Mouse (Mus musculus) urinary bladder, postnatal 14 days (tissue): ENCODE results near the gene Itgal.
"Not testable (repeated sequence)": the region's sequence is repeated elsewhere in the genome, so short reads cannot be mapped to it uniquely, and the experiment has no call there.

Experiments
- DNase-seq: peaks from one replicate; pipeline ENCODE4 v3.0.0; 2021; ENCODE audit warnings: low spot score

Gene Itgal

GRCm38 (mm10) chr7:127296098-127296497 is at the start of gene Itgal:
Gene Itgal, plus strand, starts transcription at chr7:127296260.
- DNase-seq: no peak

DNA sequence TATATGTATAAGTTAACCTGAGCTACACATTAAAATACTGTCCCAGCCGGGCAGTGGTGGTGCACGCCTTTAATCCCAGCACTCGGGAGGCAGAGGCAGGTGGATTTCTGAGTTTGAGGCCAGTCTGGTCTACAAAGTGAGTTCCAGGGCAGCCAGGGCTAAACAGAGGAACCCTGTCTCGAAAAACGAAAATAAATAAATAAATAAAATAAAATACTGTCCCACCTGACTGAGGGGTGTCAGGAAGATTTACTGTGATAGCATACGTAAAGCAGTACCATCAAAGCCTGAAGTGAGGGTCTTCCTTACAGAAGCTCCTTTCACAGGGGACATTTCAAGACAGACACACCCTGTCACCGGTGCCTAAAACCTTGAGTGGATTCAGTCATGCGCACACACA is 45.5 kb upstream of the Itgal start:
- not testable (repeated sequence) for DNase-seq

DNA sequence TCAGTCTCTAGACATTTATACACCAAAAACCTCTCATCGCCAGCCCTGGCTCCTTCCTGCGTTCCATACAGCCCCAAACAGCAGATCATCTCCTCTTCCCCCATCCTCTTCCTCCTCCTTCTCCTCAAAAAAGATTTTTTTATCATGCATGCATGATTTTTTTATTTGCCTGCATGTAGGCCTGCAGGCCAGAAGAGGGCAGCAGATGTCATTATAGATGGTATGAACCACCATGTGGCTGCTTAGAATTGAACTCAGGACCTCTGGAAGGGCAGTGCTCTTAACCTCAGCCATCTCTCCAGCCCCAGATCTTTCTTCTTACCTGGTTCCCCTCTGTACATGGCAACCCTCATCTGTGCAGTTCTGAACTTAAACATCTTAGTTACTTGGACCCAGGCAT is 43.6 kb upstream of the Itgal start:
- no peak for DNase-seq

- DNase-seq: no peak
Measured at GRCm38 (mm10) chr7:127253341-127253740, 42.7 kb upstream of the Itgal start.

DNA sequence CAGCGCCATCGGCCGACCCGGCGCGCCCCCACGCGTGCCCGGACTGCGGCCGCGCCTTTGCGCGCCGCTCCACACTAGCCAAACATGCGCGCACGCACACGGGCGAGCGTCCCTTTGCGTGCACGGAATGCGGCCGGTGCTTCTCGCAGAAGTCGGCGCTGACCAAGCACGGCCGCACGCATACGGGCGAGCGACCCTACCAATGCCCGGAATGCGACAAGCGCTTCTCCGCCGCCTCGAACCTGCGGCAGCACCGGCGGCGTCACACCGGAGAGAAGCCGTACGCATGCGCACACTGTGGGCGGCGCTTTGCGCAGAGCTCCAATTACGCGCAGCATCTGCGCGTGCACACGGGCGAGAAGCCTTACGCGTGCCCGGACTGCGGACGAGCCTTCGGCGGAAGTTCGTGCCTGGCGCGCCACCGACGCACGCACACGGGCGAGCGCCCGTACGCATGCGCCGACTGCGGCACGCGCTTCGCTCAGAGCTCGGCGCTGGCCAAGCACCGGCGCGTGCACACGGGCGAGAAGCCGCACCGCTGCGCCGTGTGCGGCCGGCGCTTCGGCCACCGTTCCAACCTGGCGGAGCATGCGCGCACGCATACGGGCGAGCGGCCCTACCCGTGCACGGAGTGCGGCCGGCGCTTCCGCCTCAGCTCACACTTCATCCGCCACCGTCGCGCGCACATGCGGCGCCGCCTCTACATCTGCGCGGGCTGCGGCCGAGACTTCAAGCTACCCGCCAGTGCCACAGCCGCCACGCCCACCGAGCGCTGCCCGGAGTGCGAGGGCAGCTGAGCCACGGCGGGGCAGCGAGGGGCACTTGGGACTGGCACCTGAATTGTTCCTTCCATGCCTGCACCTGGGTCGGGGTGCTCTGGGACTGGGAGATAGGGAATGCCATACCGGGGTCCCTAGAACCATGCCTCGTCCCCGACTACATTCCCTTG is 42.0 kb upstream of the Itgal start:
- peak; percentile 96 for DNase-seq

DNA sequence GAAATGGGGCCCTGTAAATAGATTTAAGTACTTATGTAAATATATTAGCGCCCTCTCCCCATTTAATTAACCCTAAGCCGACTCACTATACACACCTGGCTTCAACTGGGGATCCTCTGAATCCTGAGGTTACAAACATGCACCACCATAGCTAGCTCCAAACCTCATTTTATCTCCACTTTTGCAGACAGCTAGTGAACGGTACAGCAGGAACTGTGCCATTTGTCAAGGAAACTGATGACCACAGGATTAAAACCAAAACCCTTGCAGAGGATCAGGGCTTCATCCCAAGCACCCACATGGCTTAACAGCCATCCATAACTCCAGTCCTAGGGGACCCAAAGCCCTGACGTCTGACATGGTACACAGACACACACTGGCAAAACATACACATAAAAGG is 41.1 kb upstream of the Itgal start:
- no peak for DNase-seq

GRCm38 (mm10) chr7:127255965-127256364 is 40.1 kb upstream of the Itgal start:
- no peak for DNase-seq

GRCm38 (mm10) chr7:127256518-127256917 is 39.5 kb upstream of the Itgal start:
- no peak for DNase-seq

DNA sequence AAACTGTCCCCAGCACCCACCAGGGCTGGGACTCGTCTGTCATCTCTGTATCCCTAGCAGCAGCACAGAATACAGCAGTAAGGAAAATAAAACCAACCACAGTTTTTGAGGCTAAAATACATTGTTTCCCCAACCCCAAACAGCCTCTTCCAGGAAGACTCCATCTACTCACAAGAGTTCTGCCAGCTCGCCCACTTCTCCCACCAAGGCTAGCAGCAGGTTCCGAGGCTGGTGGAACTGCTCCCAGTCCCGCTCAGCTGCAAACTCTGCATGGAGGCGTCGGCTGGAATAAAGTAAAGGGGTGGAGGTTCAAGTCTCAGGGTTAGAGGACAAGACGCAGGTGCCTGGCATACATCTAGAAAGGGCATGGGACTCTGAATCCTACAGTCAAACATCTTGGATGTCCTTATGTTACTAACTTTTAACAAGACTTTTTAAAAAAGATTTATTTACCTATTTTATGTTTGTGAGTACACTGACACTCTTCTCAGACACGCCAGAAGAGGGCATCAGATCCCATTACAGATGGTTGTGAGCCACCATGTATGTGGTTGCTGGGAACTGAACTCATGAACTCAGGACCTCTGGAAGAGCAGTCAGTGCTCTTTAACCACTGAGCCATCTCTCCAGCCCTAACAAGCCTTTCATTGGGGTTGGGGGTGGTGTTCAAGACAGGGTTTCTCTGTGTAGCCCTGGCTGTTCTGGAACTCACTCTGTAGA is 36.7 kb upstream of the Itgal start:
- DNase-seq: no peak

DNA sequence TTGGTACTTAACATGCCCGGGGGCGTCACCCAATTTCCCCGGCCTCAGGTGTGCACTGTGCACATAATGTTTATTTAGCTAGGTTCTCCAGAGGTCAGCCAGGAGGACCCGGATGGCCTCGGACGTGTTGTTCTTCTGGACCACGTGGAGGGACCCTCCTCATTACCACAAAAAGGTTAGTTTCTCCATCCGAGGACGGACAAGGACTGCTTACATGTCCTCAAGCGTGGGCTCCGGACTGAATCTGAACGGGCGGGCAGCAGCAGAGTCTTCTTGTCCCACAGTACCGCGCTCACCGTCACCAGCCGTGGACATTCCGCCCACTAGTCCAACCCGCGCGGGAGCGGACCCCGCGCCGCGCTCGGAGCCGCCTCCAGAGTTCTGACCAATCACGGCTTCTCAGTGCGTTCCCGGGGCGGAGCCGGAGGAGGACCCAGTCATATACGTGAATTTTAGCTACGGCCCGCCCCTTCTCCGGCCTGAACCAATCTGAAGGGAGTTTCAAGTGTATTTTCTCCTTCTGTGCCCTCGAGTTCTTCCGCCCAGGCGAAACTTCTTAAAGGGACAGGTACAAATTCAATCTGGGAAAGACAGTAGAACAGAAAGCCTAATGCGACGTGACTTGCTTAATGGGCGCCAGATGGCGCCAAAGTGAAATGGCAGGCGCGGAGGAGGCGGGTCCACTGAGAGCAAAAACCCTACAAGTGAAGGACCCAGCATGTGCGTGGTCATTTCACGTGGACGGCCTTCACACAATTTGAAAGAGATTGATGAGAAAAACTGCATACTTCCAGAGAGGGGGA is 35.5 kb upstream of the Itgal start, which contains the start of gene Dctpp1:
TSS of gene Dctpp1 (minus strand) at position 401 of the 803 bp plus-strand sequence.
- DNase-seq: peak; percentile 96

DNA sequence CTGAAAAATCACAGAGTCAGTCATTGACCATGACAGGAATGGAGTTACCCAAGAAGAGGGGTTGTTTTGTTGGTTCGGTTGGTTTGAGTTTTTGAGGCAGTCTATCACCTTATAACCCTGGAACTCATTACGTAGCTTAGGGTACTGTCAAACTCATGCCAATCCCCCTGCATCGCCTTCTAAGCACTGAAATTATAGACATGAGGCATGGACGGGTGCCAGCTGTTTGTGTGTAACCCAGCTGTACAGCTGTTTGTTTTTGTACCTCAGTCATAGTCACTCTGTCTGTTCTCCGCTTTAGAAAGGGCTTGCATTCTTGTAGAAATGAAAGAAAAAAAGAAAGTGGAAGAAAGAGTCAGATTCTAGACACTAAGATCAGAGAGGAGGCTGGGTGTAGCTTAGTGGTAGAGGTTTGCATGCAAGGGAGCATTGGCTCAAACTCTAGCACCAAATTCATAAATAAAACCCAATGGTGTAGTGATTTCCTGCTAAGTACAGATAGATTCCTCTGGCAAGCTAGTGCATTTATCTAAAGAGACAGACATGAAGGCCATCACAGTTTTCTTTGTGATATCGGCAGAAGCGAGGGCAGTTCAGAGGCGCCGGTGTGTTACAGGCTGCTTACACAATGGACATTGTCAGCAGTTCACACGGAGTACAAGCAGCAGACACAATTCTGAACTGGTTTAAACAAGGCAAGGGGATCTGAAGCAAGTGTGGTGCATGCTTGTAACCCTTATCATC is 33.7 kb upstream of the Itgal start:
- no peak for DNase-seq

GRCm38 (mm10) chr7:127263526-127263925 is 32.5 kb upstream of the Itgal start:
- DNase-seq: no peak

DNA sequence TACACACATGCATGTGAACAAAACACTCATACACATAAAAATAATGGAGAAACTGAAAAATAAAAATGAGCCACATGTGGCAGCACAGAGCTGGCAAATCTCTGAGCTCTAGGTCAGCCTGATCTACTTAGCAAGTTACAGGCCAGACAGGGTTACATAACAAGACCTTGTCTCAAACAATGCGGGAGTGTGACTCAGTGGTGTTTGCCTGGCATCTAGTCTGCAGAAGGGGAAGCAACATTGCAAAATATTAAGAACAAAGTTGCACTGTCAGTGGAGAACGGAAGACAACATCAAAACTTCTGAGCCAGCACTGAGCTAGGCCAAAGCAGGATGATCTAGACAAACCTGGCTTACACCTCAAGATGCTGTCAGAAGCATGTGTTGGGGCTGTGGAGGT is 25.8 kb upstream of the Itgal start:
- no peak for DNase-seq

DNA sequence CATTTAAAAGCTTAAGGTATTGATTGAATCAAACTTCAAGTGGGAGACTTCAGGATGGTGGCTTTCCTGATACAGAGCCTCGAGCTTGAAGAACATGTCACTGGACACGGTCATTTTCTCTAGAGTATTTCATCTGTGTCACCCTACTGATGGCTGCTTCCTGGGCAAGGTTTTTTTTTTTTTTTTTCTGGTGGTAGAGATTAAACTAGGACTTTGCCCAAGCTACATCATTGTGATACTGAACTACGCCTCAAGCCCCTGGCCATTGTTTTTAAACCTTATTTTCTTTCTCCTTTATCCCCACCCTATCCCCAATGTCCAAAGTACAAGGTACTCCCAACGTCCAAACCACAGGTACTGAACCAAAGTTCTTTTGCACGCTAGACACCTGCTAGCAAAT is 25.4 kb upstream of the Itgal start:
- DNase-seq: no peak

DNA sequence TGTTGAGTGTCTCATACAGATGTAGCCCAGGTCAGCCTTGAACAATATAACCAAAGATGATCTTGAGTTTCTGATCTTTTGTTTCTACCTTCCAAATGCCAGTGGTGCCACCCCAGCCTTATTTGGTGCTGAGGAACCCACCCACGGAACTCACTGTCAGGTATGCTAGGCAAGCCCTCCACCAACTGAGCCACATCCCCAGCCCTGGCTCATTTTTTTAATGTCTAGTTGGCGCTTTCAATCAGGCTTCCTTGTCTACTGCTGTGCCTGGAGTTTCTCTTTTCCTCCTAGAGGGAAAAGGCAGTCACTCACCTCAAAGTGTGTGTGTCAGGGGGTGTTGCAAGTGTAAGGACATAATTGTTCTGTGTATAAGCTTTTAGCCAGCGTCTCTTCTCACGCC is 25.0 kb upstream of the Itgal start:
- no peak for DNase-seq

GRCm38 (mm10) chr7:127272566-127272965 is 23.5 kb upstream of the Itgal start:
- no peak for DNase-seq

DNA sequence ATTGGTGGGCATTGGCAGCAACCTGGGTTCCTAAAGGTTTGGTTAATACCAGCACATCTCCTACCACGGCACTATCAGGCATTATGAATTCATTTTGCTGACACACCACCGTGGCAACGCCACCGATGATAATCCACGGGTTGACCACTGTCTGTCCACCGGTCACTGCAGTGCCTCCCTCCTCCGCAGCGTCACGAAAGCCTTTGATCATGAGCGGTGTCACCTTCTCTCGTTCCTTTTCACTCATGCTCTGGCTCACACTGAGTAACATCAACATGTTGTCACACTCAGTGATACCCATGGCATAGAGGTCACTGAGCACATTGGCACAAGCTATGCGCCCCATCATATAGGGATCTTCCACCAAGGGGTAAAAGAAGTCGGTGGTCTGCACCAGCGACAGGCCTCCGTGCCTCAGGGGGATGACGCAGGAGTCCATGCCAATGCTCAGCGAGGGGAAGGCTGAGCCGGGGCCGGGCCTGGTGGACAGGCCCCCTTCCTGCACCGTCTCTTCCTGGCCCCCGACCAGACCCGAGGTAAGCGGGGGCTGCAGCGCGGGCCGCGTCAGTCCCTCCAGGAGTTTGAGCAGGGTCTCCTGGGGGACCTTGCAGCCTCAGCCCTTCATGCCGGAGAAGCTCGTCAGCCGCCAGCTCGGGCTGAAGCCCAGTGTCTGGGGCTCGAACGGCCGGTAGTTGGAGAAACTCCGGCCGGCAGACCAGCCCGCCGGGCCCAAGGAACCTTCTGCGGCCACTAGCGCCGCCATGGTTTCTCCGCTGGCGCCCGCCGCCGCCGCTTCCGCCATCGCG is 22.7 kb upstream of the Itgal start:
- DNase-seq: peak; percentile 22

DNA sequence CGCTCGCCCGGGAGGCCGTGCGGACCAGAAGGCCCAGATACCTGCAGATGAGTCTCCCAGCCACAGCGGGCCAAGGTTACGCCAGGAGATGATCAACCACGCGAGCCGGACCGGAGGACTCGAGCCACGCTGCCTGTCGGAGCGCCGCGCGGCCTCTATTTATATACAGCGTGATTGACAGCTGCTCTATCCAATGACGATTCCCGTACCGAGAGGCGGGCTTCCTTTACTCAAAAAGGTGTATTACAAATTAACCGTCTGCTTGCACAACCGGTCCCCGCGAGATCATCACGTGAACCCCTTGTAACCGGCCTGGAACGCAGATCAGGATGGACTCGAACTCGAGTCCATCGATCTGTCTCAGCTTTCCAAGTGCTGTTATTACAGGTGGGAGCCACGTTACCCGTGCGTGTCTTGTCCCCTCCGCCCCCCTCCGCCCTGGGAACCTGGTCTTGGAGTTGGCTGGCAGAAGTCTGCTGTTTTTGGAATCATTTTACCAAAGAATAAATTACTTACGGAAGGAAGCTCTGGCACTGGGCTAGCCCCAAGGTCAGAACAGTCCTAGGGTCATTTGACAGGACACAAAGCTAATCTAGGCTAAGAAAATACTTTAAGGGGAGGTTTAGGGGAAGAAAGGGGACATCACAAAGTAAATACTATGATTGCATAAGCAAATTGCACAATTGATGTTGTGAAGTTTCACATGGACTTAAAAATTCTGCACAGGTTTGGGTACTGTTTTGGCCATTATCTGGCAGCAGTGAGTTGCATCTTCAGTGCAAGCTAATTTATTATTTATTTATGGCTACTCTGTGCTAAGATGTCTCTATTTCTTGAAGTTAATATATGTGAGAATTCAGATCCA is 21.9 kb upstream of the Itgal start, which contains the start of gene Sephs2:
TSS of gene Sephs2 (minus strand) at position 131 of the 865 bp plus-strand sequence.
- peak; percentile 95 for DNase-seq

GRCm38 (mm10) chr7:127276519-127276961 is 19.5 kb upstream of the Itgal start:
- no peak for DNase-seq
